Mouse (Mus musculus): ENCODE measurements around the gene Zbtb39. TPM values are rescaled to one million over a fixed set of nuclear protein-coding genes. Genes with fewer than 3 reads are reported as not detected.

Gene Zbtb39
- polyA plus RNA-seq, 1 experiment from 2014 or later, result 9.3 TPM

DNA sequence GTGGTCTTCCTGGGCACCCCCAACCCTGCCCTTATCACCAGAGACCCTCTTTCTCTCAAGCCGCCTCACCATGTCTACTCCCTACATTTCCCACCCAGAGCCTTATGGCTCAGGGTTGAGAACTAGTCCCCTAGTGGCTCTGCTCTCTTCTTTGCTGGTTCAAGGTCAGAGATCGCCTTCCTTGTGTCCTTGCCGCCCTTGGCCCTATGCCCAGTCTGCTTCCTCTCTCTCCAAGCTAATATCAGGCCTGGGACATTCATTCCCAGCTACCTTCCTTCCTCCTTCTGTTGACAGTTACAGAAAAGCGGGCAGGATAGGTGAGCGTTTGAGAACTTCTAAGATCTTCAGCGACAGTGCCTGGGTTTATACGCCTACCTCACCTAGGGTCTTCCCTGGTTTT, 31.6 kb upstream of the Zbtb39 start:
- H3K36me3 ChIP-seq (ENCODE audit: control insufficient read depth, insufficient read depth, low read length), result no peaks in the 10 kb centered on the region
- no peak overlapping the region for H3K4me3 ChIP-seq (ENCODE audit: low read depth, low read length)
- no peak overlapping the region for H3K27ac ChIP-seq (ENCODE audit: low read depth, low read length)
- no peak overlapping the region for H3K9ac ChIP-seq (ENCODE audit: low read depth, low read length)
- no peak for ATAC-seq (ENCODE audit: low FRiP score)
- H3K4me2 ChIP-seq (replicated peaks; ENCODE audit: low read depth, low read length), result no peak overlapping the region
- WGBS, result 90% methylated on average over 7 of the region's 7 CpGs
- no peaks in the 10 kb centered on the region for H3K27me3 ChIP-seq (ENCODE audit: control insufficient read depth, insufficient read depth, low read length)
- no peak for DNase-seq (ENCODE audit: low spot score)
- H3K9me3 ChIP-seq (ENCODE audit: control insufficient read depth, low read length), result no peaks in the 10 kb centered on the region
- no peaks in the 10 kb centered on the region for H3K4me1 ChIP-seq (replicated peaks; ENCODE audit: control insufficient read depth, insufficient read depth, low read length)

DNA sequence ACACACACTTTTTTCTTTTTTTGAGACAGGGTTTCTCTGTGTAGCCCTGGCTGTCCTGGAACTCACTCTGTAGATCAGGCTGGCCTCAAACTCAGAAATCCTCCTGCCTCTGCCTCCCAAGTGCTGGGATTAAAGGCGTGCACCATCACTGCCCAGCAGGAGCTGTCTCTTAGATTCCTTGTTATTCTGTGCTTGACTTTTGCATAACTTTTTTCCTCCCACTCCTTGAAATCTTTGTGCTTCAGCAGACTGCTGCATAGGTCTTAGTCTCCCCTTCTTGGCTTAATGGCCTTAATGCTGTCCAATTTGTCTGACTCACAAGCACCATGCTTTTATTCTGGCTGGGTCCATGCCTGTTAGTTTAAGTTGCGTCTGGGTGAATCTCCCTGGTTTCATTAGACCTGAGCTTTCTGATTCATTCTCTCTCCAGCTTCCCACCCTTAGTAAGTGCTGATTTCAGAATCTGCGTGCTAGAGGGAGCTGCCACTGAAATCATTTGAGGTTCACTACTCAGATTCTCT, 30.4 kb upstream of the Zbtb39 start:
- Histone ChIP-seq H3K9ac (ENCODE audit: low read depth, low read length) (no peak overlapping the region), H3K27me3 (ENCODE audit: control insufficient read depth, insufficient read depth, low read length) (no peaks in the 10 kb centered on the region), H3K4me3 (ENCODE audit: low read depth, low read length) (no peak overlapping the region), H3K9me3 (ENCODE audit: control insufficient read depth, low read length) (no peaks in the 10 kb centered on the region), H3K36me3 (ENCODE audit: control insufficient read depth, insufficient read depth, low read length) (no peaks in the 10 kb centered on the region), H3K27ac (ENCODE audit: low read depth, low read length) (no peak overlapping the region), H3K4me1 (replicated peaks; ENCODE audit: control insufficient read depth, insufficient read depth, low read length) (no peaks in the 10 kb centered on the region), H3K4me2 (replicated peaks; ENCODE audit: low read depth, low read length) (no peak overlapping the region)
- WGBS, result 84% methylated on average over 3 of the region's 3 CpGs
- ATAC-seq (ENCODE audit: low FRiP score) (no peak), DNase-seq (ENCODE audit: low spot score) (no peak)

DNA sequence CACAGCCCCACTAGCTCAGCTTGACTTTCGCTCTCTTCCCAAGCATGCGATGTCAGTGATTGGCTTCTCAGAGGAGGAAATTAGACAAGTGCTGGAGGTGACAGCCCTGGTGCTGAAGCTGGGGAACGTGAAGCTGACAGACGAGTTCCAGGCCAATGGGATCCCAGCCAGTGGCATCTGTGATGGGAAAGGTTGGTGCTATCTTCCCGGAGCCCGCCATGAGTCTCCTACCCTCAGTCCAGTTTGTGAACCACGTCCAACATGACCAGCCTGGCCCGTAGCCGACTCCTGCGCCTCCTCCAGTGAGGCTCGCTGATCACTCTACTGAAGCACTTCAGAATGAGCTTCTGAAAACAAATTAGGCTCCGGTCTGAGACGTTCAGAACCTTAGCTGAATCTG, 29.0 kb upstream of the Zbtb39 start:
- no peak overlapping the region for H3K27ac ChIP-seq (ENCODE audit: low read depth, low read length)
- no peak overlapping the region for H3K9ac ChIP-seq (ENCODE audit: low read depth, low read length)
- no peak overlapping the region for H3K4me2 ChIP-seq (replicated peaks; ENCODE audit: low read depth, low read length)
- no peaks in the 10 kb centered on the region for H3K9me3 ChIP-seq (ENCODE audit: control insufficient read depth, low read length)
- H3K4me1 ChIP-seq (replicated peaks; ENCODE audit: control insufficient read depth, insufficient read depth, low read length), result no peaks in the 10 kb centered on the region
- 84% methylated on average over 13 of the region's 13 CpGs for WGBS
- ATAC-seq (ENCODE audit: low FRiP score) (no peak), DNase-seq (ENCODE audit: low spot score) (no peak)
- no peaks in the 10 kb centered on the region for H3K27me3 ChIP-seq (ENCODE audit: control insufficient read depth, insufficient read depth, low read length)
- H3K36me3 ChIP-seq (ENCODE audit: control insufficient read depth, insufficient read depth, low read length), result no peaks in the 10 kb centered on the region
- no peak overlapping the region for H3K4me3 ChIP-seq (ENCODE audit: low read depth, low read length)

DNA sequence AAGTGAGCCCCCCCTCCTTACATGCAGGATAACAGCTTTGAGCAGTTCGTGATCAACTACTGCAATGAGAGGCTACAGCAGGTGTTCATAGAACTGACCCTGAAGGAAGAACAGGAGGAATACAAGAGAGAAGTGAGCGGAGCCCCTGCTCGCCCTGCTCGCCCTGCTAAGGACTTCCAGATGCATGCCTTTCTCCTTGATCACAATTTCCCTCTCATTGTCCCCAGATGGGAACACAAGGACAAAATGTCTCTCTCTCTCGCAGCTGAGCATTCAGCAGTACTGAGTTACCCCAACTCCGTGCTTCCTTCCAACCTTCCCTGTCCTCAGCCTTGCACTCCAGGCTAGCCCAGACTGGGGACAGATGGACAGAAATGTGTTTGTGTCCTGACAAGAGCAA, 26.6 kb upstream of the Zbtb39 start:
- H3K36me3 ChIP-seq (ENCODE audit: control insufficient read depth, insufficient read depth, low read length), result no peaks in the 10 kb centered on the region
- no peak overlapping the region for H3K9ac ChIP-seq (ENCODE audit: low read depth, low read length)
- 75% methylated on average over 6 of the region's 6 CpGs for WGBS
- H3K27me3 ChIP-seq (ENCODE audit: control insufficient read depth, insufficient read depth, low read length), result no peaks in the 10 kb centered on the region
- ATAC-seq (ENCODE audit: low FRiP score) (no peak), DNase-seq (ENCODE audit: low spot score) (no peak)
- no peak overlapping the region for H3K4me2 ChIP-seq (replicated peaks; ENCODE audit: low read depth, low read length)
- H3K4me1 ChIP-seq (replicated peaks; ENCODE audit: control insufficient read depth, insufficient read depth, low read length), result no peaks in the 10 kb centered on the region
- H3K9me3 ChIP-seq (ENCODE audit: control insufficient read depth, low read length), result no peaks in the 10 kb centered on the region
- H3K27ac ChIP-seq (ENCODE audit: low read depth, low read length), result no peak overlapping the region
- no peak overlapping the region for H3K4me3 ChIP-seq (ENCODE audit: low read depth, low read length)

DNA sequence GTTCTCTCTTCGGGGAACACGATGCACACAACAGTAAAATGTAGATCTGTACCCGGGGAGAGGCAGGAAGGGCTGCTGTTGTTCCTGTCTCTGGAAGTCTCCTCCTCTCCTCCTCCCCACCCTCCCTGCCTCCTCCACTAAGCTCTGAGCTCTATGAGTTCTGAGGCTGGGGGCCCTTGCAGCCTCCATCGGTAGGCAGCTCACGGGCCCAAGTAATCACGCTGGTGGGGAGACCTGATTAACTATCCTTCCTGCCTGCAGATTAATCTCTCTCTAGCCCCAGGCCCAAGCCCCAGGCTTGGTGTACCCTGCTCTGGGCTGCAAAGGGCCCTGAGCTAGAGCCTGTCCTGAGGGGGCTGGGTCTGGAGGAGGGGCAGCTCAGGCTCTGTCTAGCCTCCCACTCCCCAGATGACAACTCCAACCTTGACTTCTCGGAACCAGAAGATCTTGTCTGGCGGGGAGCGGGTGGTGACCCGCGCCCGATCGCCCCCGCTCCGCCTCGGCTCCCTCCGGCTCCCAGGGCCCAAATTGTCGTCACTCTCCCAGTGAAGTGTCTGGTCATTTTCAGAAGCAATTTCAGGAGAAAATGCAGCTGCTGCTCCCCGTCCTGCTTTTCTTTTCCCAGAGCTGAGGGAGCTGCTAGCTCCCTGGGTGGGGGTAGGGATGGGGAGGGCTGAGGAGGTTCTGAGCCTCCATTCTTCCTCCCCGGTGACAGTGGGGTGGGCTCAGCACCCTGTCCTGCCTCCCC, 17.5 kb upstream of the Zbtb39 start:
- peaks cover 15% of the 10 kb centered on the region for H3K4me1 ChIP-seq (replicated peaks; ENCODE audit: control insufficient read depth, insufficient read depth, low read length)
- DNase-seq (ENCODE audit: low spot score) (peak; percentile 44), ATAC-seq (ENCODE audit: low FRiP score) (peak; percentile 70)
- H3K4me2 ChIP-seq (replicated peaks; ENCODE audit: low read depth, low read length), result peak overlapping the region; percentile 31
- H3K27me3 ChIP-seq (ENCODE audit: control insufficient read depth, insufficient read depth, low read length), result no peaks in the 10 kb centered on the region
- no peaks in the 10 kb centered on the region for H3K36me3 ChIP-seq (ENCODE audit: control insufficient read depth, insufficient read depth, low read length)
- peak overlapping the region; percentile 30; the same call in 1 of the 2 replicates for H3K27ac ChIP-seq (ENCODE audit: low read depth, low read length)
- H3K9me3 ChIP-seq (ENCODE audit: control insufficient read depth, low read length), result no peaks in the 10 kb centered on the region
- 13% methylated on average over 20 of the region's 20 CpGs for WGBS
- no peak overlapping the region for H3K4me3 ChIP-seq (ENCODE audit: low read depth, low read length)
- peak overlapping the region; percentile 38 for H3K9ac ChIP-seq (ENCODE audit: low read depth, low read length)

DNA sequence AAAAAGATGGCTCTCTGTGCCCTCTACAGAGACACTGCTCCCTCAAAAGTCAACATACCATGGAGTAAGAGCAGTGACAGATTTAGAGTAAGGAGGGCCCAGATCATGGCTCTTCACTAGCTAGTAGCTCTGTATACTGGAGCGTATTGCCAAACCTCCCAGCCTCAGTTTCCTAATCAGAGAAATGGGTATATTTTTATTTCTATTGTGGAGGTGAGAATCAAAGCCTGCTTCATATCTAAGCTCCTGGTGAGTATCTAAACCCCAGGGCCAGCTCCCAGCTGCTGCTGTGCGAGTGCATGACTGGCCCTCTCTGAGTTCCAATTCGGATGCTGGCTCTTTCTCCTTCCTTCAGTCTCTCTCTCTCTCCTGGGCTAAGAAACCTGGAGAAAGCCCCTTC, 15.2 kb upstream of the Zbtb39 start, which contains the start of gene Tac2:
Gene Tac2 (plus strand): TSS at position 301 of the 400 bp plus-strand sequence.
- 73% methylated on average over 3 of the region's 3 CpGs for WGBS
- H3K27me3 ChIP-seq (ENCODE audit: control insufficient read depth, insufficient read depth, low read length), result no peaks in the 10 kb centered on the region

DNA sequence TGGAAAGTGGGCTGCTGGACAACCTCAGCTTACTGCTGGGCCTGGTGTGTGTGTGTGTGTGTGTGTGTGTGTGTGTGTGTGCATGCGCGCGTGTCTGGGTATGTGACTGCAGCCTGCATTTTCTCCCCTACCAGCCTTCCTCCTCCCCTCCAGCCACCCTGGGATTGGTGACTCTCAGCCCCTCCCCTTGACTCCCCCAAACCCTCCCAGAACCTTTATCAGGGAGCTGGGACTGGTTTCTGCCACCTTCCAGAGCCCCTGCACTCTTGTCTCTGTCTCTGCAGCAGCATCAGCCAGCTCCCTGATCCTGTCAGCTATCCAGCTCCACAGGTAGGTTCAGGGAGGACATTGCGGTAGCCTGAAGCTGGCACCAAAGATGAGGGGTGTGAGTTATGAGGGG, 14.2 kb upstream of the Zbtb39 start:
- no peak overlapping the region for H3K4me3 ChIP-seq (ENCODE audit: low read depth, low read length)
- H3K4me2 ChIP-seq (replicated peaks; ENCODE audit: low read depth, low read length), result no peak overlapping the region
- H3K4me1 ChIP-seq (replicated peaks; ENCODE audit: control insufficient read depth, insufficient read depth, low read length), result peaks cover 15% of the 10 kb centered on the region
- H3K9ac ChIP-seq (ENCODE audit: low read depth, low read length), result no peak overlapping the region
- ATAC-seq (ENCODE audit: low FRiP score), result no peak
- H3K27me3 ChIP-seq (ENCODE audit: control insufficient read depth, insufficient read depth, low read length), result no peaks in the 10 kb centered on the region
- no peaks in the 10 kb centered on the region for H3K36me3 ChIP-seq (ENCODE audit: control insufficient read depth, insufficient read depth, low read length)
- 94% methylated on average over 4 of the region's 4 CpGs for WGBS
- DNase-seq (ENCODE audit: low spot score), result no peak
- H3K27ac ChIP-seq (ENCODE audit: low read depth, low read length), result no peak overlapping the region
- H3K9me3 ChIP-seq (ENCODE audit: control insufficient read depth, low read length), result no peaks in the 10 kb centered on the region

More for the DNA sequence above, 15.2 kb upstream of the Zbtb39 start, which contains the start of gene Tac2:
- Histone ChIP-seq H3K27ac (ENCODE audit: low read depth, low read length) (no peak within 1 kb of the TSS), H3K4me2 (replicated peaks; ENCODE audit: low read depth, low read length) (no peak within 1 kb of the TSS), H3K4me3 (ENCODE audit: low read depth, low read length) (no peak within 1 kb of the TSS), H3K9me3 (ENCODE audit: control insufficient read depth, low read length) (no peaks in the 10 kb centered on the region), H3K4me1 (replicated peaks; ENCODE audit: control insufficient read depth, insufficient read depth, low read length) (peaks cover 15% of the 10 kb centered on the region), H3K9ac (ENCODE audit: low read depth, low read length) (no peak within 1 kb of the TSS), H3K36me3 (ENCODE audit: control insufficient read depth, insufficient read depth, low read length) (no peaks in the 10 kb centered on the region)
- DNase-seq (ENCODE audit: low spot score), result no peak
- ATAC-seq (ENCODE audit: low FRiP score), result no peak

DNA sequence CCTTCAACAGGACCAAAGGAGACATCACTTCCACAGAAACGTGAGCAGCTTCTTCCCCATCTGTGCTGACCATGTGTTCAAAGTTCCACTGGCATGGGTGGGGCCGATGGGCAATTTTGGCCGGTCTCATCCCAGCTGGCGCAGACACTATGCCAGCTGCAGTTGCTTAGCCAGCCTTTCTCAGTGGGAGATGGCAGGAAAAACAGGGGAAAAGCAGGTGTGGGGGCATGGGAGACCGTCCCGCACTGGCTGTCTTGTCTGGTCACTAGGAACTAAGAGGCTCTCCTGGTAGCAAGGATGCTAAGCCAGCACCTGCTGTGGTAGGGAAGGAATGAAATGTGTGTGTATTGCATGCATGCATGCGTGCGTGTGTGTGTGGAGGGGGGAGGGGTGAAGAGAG, 10.9 kb upstream of the Zbtb39 start:
- no peaks in the 10 kb centered on the region for H3K9me3 ChIP-seq (ENCODE audit: control insufficient read depth, low read length)
- no peak overlapping the region for H3K4me3 ChIP-seq (ENCODE audit: low read depth, low read length)
- H3K36me3 ChIP-seq (ENCODE audit: control insufficient read depth, insufficient read depth, low read length), result no peaks in the 10 kb centered on the region
- no peak overlapping the region for H3K27ac ChIP-seq (ENCODE audit: low read depth, low read length)
- ATAC-seq (ENCODE audit: low FRiP score) (no peak), DNase-seq (ENCODE audit: low spot score) (no peak)
- no peak overlapping the region for H3K9ac ChIP-seq (ENCODE audit: low read depth, low read length)
- no peaks in the 10 kb centered on the region for H3K4me1 ChIP-seq (replicated peaks; ENCODE audit: control insufficient read depth, insufficient read depth, low read length)
- no peaks in the 10 kb centered on the region for H3K27me3 ChIP-seq (ENCODE audit: control insufficient read depth, insufficient read depth, low read length)
- no peak overlapping the region for H3K4me2 ChIP-seq (replicated peaks; ENCODE audit: low read depth, low read length)
- WGBS, result 81% methylated on average over 8 of the region's 8 CpGs

DNA sequence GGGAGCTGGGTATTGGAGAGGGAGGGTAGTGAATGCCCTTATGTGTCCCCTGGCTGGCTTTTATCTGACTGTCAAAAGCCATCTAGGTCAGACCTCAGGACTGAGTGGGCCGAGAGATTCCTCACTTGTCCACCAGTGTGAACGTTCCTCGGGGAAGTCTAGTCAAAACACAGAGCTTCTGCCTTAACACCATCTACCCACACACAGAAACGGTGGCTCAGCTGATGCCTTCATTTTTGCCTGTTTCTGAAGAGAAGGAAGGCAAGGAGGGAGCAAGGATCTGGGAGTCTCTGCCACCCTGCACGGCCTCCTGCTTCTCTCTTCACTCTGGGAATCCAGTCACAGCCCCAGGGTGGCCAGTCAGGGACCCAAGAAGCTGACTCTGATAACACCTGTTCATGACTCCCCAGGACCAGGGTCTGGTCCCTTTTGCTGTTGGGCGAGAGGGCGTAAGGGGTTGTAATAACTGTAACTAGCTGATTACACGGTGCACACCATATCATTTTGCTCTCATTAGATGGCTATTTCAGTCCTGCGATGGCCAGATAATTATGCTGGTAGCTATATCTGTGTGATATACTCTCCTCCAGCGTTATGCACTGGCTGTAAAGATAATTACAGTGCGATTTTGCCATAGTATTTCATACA, 8.9 kb upstream of the Zbtb39 start:
- no peaks in the 10 kb centered on the region for H3K4me1 ChIP-seq (replicated peaks; ENCODE audit: control insufficient read depth, insufficient read depth, low read length)
- H3K4me2 ChIP-seq (replicated peaks; ENCODE audit: low read depth, low read length), result no peak overlapping the region
- no peak for DNase-seq (ENCODE audit: low spot score)
- whole genome bisulfite sequencing, result 71% methylated on average over 11 of the region's 11 CpGs
- H3K27me3 ChIP-seq (ENCODE audit: control insufficient read depth, insufficient read depth, low read length), result no peaks in the 10 kb centered on the region
- no peak for ATAC-seq (ENCODE audit: low FRiP score)
- no peaks in the 10 kb centered on the region for H3K36me3 ChIP-seq (ENCODE audit: control insufficient read depth, insufficient read depth, low read length)
- H3K9me3 ChIP-seq (ENCODE audit: control insufficient read depth, low read length), result no peaks in the 10 kb centered on the region
- H3K9ac ChIP-seq (ENCODE audit: low read depth, low read length), result no peak overlapping the region
- H3K4me3 ChIP-seq (ENCODE audit: low read depth, low read length), result no peak overlapping the region
- no peak overlapping the region for H3K27ac ChIP-seq (ENCODE audit: low read depth, low read length)

All from hindbrain, embryonic 11.5 days (tissue).